Mouse (Mus musculus) cortical plate, adult 2 months (tissue): ENCODE measurements around the gene Rnf182.

Experiments used
- CTCF ChIP-seq: fragments of 200-500 bp; IDR thresholded peaks from 2 replicates; pipeline ENCODE4 v1.5.1; 2011; ENCODE audit warnings: mild to moderate bottlenecking, control low read depth, low read length; ENCODE audit not compliant: insufficient read depth; ENCODE audit errors: extremely low read depth
- POLR2A ChIP-seq: fragments of 200-500 bp; IDR thresholded peaks from 2 replicates; pipeline ENCODE4 v1.6.1; 2011; ENCODE audit warnings: mild to moderate bottlenecking, low read length, control low read depth; ENCODE audit not compliant: insufficient read depth; ENCODE audit errors: extremely low read depth

- no peak for TF ChIP-seq POLR2A
- TF ChIP-seq CTCF, result no peak
Observed at GRCm38 (mm10) chr13:43644991-43645390, 29.5 kb downstream of the Rnf182 start.
